Mouse (Mus musculus) ES-CJ7 (cell line): ENCODE measurements at regions not wholly inside any gene's neighbourhood (a gene's known extent, or its start where the extent isn't known, plus 50 kb on each side); places are given as distances from the start of the nearest gene placed in this dataset.

Source experiments
- DNase-seq: peaks from one replicate; pipeline ENCODE4 v3.0.0; 2011; ENCODE audit warnings: low read depth, low spot score

DNA sequence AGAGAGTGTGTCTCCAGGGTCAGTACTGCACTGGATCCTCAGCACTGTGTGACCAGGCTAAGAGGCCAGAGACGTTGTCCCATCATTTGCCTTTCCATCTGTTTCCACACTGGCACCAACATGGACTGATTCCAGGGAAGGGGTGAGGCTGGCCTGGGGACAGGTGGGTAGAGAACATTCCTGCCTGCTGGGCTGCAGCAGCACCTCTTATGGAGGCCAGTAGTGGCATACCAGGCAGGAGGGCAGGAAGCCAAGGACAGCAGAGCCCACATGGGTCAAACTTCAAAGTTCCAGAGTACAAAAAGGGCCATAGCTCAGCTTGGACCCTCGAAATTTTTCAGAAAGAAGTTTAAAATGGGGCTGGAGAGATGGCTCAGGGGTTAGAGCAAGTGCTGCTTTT is 115.4 kb upstream of the Ercc6l2 start:
- no peak for DNase-seq

GRCm38 (mm10) chr13:63700747-63701146 is 114.3 kb upstream of the Ercc6l2 start:
- DNase-seq: no peak

- DNase-seq: no peak
Observed at GRCm38 (mm10) chr13:63701199-63702175, 113.6 kb upstream of the Ercc6l2 start.

- no peak for DNase-seq
Observed at GRCm38 (mm10) chr13:63708567-63708966, 106.5 kb upstream of the Ercc6l2 start.

GRCm38 (mm10) chr13:63713137-63713536 is 101.9 kb upstream of the Ercc6l2 start:
- peak; percentile 37 for DNase-seq

DNA sequence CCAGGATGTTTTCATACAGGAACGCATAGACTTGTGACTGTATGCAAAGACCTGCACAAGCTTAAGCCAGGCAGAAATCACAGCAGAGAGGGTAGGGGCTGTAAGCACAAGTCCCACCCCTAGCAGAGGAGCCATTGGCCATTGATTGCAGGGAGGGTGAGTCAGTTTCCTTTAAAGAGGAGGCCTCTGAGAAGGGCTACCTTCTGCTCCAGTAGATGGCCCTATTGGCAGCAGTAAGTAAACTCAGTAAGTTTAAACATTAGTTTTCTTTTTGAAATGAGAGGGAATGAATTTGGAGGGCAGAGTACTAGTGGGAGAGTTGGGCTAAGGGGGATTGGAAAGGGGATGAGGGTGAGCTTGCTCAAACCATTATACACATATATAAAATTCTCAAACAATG is 98.5 kb upstream of the Ercc6l2 start:
- DNase-seq: no peak

DNA sequence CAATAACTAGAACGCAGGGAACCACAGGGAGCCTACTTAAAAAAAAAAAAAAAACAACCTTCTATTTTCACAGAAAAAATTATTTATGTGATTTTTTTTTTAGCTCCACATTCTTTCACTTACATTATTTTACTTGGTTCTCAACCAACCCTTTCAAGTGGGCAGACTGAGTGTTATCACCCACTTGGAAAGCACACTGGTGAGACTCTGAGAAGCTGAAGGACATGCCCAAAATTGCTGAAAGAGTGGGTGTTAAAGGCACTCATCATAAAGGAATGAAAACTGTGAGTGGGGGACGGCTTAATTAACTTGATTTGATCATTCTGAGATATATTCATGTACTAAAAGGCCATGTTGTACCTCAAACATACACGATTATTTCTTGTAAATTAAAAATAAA is 97.8 kb upstream of the Ercc6l2 start:
- DNase-seq: no peak

DNA sequence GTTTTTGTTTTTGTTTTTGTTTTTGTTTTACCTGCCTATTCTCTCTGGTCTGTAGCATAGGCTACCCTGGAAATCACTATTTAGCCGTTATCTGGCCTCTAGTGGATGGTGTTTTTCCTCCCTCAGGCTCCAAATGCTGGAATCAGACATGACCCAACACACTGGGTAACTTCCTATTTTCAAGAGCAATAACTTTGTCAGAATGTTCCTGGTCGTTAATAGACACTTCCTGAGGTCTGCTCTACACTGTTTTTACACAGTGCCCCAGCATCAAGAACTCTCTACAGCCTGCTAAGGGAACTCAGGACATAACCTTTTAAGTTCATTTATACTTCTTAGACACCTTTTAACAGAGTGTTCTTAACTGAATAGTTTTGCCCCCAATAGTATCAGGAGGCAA is 96.3 kb upstream of the Ercc6l2 start:
- DNase-seq: no peak

- DNase-seq: peak; percentile 62
Observed at GRCm38 (mm10) chr13:63719351-63720207, 95.5 kb upstream of the Ercc6l2 start.

DNA sequence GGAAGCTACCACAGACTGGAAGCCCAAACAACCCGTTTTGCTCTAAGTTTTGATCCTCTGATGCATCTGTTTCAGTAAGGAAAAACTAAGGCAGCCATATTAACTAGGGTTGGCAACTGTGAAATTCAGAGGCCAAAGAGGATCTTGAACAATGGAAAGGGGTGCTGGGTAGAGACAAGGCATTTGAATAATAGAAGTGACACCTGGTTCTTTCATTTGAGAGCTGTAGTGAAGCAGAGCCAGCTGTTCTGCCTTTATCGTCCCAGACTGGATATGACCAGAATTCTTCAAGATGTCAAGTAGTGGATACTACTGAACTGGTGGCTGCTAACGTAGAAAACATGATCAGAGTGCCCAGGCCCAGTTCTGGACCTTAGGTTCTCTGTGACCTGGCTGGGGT is 94.4 kb upstream of the Ercc6l2 start:
- peak; percentile 29 for DNase-seq

GRCm38 (mm10) chr13:63721011-63721625 is 93.9 kb upstream of the Ercc6l2 start:
- no peak for DNase-seq

DNA sequence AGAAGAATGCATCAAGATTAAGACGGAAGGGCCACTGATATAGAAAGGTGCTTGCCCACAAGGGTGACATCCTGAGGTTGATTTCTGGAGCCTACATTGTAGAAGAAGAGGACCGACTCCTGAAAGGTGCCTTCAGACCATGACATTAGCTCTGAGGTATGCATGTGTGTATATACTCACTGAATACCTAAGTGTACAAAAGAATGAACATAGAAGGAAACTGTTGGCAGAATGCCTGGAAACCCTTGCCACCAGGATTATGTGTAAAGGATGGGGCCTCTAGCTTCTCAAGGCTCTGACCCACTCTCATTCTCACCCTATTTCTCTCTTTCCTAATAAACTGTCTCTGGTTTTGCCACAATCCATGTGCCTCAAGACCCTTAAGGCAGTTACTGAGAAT is 90.7 kb upstream of the Ercc6l2 start:
- DNase-seq: no peak

- DNase-seq: no peak
Observed at GRCm38 (mm10) chr13:63724843-63725582, 90.0 kb upstream of the Ercc6l2 start.

DNA sequence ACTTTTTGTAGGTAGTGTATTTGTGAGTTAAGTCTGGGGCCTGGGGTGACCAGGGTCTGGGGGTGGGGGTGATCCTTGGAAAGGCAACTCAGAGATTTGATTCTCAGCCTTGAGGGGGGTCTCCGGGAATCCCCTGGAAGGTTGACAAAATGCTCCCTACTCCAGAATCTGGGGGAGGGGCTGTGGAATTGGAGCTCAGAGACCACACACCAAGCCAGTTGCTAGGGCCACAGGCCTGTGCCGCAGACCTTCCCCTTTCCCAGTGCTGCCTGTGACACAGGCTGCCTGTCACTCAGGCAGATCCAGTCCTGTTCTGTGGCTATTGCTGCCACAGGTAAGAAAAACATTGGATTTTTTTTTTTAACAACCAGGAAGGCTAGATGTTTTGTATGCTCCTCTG is 89.0 kb upstream of the Ercc6l2 start:
- DNase-seq: no peak

DNA sequence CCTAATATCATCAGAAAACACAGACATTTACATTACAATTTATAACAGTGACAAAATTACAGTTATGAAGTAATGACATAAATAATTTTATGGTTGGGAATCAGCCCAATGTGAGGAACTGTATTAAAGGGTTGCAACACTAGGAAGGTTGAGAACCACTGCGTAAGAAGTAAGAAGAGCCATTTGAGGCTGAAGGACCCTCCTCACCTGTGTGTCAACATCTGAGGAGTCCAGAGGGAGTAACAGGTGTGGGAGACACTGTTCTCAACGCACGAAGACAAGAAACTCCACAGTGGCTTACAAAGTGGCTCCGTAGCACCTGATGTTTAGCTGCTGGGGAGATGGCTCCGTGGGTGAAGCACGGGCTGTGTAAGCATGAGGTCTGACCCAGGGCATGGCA is 88.5 kb upstream of the Ercc6l2 start:
- DNase-seq: no peak

- no peak for DNase-seq
Observed at GRCm38 (mm10) chr13:63735739-63736138, 79.3 kb upstream of the Ercc6l2 start.

DNA sequence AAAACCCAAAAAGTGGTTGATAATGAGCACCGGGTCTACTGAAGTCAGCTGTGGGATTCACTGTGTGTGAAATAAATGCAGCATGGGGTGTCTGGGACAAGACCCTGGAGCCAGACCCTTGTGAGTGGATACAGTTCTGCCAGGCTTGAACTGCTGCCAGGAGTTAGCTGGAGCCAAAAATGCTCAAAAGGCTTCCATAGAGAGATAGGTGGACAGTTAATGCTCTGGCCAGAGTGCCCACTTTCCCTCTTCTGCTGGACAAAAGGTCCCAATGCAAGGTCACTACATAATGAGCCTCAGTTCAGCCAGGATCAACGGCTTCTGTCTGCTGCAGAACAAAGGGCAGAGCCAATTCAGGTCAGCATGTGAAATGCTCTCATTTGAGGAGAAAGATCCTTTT is 73.2 kb upstream of the Ercc6l2 start:
- no peak for DNase-seq

DNA sequence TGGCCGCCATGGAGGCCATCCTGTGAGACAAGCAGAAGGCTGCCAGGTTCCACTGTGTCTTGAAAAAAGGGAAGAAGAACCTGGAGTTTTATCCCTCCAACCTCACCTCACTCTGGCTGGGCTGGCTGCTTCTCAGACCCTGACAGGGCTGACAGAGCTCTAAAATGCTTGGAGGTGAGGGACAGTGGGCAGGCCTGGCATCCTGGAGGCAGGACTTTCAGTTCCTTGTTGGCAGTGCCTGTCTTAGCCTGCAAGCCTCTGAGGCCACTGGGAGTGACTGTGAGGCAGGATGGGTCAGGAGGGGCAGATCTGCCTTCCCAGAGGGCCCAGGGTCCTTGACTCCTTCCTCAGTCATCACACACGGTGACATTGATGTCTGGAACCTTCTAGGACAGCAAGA is 66.3 kb upstream of the Ercc6l2 start:
- no peak for DNase-seq

- no peak for DNase-seq
Observed at GRCm38 (mm10) chr13:63749997-63750396, 65.0 kb upstream of the Ercc6l2 start.

DNA sequence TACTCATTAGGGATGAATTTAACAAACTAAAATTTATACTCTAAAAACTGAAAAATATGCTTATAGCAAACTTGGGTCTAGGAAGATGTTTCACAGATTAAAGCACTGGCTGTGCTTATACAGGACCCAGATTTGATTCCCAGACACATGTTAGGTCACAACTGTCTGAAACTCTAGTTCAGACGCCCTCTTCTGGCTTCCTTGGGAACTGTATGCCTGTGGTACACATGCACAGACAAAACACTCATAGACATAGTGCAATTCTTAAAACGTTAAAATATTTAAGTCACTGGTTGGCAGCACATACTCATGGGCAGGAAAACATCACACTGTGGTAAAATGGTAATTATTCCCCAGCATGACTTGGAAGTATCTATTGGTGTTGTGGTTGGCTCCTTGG is 63.8 kb upstream of the Ercc6l2 start:
- peak; percentile 52 for DNase-seq

DNA sequence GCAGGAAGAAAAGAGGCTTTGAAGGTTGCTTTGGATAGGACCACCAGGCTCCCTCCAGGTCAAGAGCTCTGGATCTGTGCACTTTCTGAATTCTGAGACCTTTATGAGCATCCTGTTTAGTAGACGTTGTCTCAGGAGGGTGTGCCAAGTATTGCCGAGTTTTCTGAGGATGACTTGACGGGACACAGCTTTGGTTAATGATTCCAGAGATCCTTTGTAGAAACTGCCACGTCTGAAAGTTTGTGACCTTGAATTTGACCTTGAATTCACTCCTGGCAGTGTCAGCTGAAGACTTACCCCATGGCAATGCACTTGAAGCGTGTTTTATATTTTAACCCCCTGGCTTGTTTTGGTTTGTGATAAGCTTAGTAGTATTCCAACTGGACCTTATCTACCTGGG is 58.0 kb upstream of the Ercc6l2 start:
- DNase-seq: no peak
